Comparison of ENCODE assay signal across 25 mouse cellular contexts in the genomic region with DNA sequence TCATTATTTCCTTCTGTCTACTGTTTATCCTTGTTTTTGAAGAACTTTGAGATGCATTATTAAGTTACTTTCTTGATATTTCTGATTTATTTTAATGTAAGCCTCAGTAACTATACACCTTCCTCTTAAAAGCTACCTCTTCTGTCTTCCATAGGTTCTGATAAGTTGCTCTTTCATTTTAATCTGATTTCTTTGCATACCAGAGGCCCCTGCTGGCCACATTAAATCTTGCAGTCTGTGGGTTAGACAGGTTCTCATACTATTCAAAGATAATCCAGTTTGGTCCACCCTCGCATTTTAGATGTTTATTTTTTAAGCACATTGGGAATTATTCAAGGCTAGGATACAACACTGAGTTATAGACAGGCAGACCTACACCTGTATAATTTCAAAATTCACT.
DNase-seq lines count a peak whose midpoint lies in the region; ATAC-seq and TF ChIP-seq lines count a peak whose summit lies in the region.
"Had no signal": no experiment of that assay in that cellular context is flagged by ENCODE, and none has a peak within 500 bp of the region (broad histone marks: within the 10 kb centered on the region; RNA-seq: fewer than 3 reads in every experiment).

No protein-coding gene starts in this region.

- WGBS in heart, adult 2 months: 61% methylated on average over 1 of the region's 1 CpGs
- 84% methylated on average over 1 of the region's 1 CpGs for WGBS in midbrain, embryonic 11.5 days
- WGBS in midbrain, embryonic 13.5 days: 87% methylated on average over 1 of the region's 1 CpGs

- no peak for TF ChIP-seq EP300 in heart, adult 2 months (IDR thresholded peaks at IDR 0.05; ENCODE audit: insufficient read depth, low read depth, low read length)

- no peaks in the 10 kb centered on the region for H3K36me3 ChIP-seq in heart, adult 2 months (ENCODE audit: control insufficient read depth, insufficient read depth, low read length)
- no peaks in the 10 kb centered on the region for H3K36me3 ChIP-seq in midbrain, embryonic 11.5 days (ENCODE audit: control insufficient read depth, insufficient read depth, low read length)
- no peaks in the 10 kb centered on the region for H3K36me3 ChIP-seq in midbrain, embryonic 13.5 days
- H3K36me3 ChIP-seq: G1E; heart, embryonic 15.5 days; midbrain, embryonic 15.5 days; neural tube, embryonic 12.5 days had no signal

- no peak overlapping the region for H3K27ac ChIP-seq in heart, adult 2 months
- H3K27ac ChIP-seq in midbrain, embryonic 11.5 days (ENCODE audit: low read depth, low read length): no peak overlapping the region
- no peak overlapping the region for H3K27ac ChIP-seq in midbrain, embryonic 13.5 days
- H3K27ac ChIP-seq: heart, embryonic 15.5 days; hindbrain, embryonic 14.5 days; midbrain, embryonic 15.5 days; neural tube, embryonic 12.5 days had no signal

- peak; percentile 4 to 21 for DNase-seq in cerebellum, postnatal 10 days
- DNase-seq in heart, adult 2 months: no peak
- no peak for DNase-seq in heart, adult 18-20 months
- DNase-seq in midbrain, embryonic 11.5 days (ENCODE audit: low spot score, missing footprints): no peak
- DNase-seq in brain, embryonic 14.5 days (ENCODE audit: low read depth): peak; percentile 6
- no peak for DNase-seq in left cerebral cortex, postnatal 25 days (ENCODE audit: low spot score in 2 of 2)
- DNase-seq: adrenal gland, postnatal 14 days; cerebellum, adult 9-10 months; forebrain, postnatal 0 days; gastrocnemius, postnatal 36 days; heart, postnatal 36 days; kidney, postnatal 36 days; liver, postnatal 0 days; lung, postnatal 14 days; right cerebral cortex, postnatal 14 days; spleen, adult 18-20 months; thymus, postnatal 25 days had no signal

- no peaks in the 10 kb centered on the region for H3K4me1 ChIP-seq in heart, adult 2 months (ENCODE audit: control insufficient read depth, insufficient read depth, low read length)
- no peaks in the 10 kb centered on the region for H3K4me1 ChIP-seq in midbrain, embryonic 11.5 days (ENCODE audit: control insufficient read depth, insufficient read depth, low read length)
- H3K4me1 ChIP-seq in midbrain, embryonic 13.5 days (replicated peaks): no peaks in the 10 kb centered on the region
- H3K4me1 ChIP-seq: heart, embryonic 15.5 days; midbrain, embryonic 15.5 days; neural tube, embryonic 12.5 days had no signal

- no peak overlapping the region for H3K9ac ChIP-seq in heart, adult 2 months (ENCODE audit: low read depth, low read length)
- no peak overlapping the region for H3K9ac ChIP-seq in midbrain, embryonic 11.5 days (ENCODE audit: low read length)
- H3K9ac ChIP-seq in midbrain, embryonic 13.5 days (replicated peaks): no peak overlapping the region
- H3K9ac ChIP-seq: forebrain, postnatal 0 days; heart, embryonic 15.5 days; hindbrain, embryonic 14.5 days; liver, postnatal 0 days; midbrain, embryonic 15.5 days; neural tube, embryonic 12.5 days had no signal

- H3K27me3 ChIP-seq in heart, adult 2 months (ENCODE audit: control insufficient read depth, insufficient read depth, low read length): no peaks in the 10 kb centered on the region
- no peaks in the 10 kb centered on the region for H3K27me3 ChIP-seq in midbrain, embryonic 11.5 days (ENCODE audit: control insufficient read depth, insufficient read depth, low read length)
- H3K27me3 ChIP-seq in midbrain, embryonic 13.5 days: no peaks in the 10 kb centered on the region
- H3K27me3 ChIP-seq: heart, embryonic 15.5 days; midbrain, embryonic 15.5 days; neural tube, embryonic 12.5 days had no signal

- H3K4me3 ChIP-seq in heart, adult 2 months: no peak overlapping the region
- no peak overlapping the region for H3K4me3 ChIP-seq in midbrain, embryonic 11.5 days (ENCODE audit: low read depth, low read length)
- H3K4me3 ChIP-seq in midbrain, embryonic 13.5 days (replicated peaks): no peak overlapping the region
- H3K4me3 ChIP-seq: heart, embryonic 15.5 days; midbrain, embryonic 15.5 days; neural tube, embryonic 12.5 days had no signal

- TF ChIP-seq POLR2A in heart, adult 2 months (IDR thresholded peaks at IDR 0.05; ENCODE audit: insufficient read depth, low read depth, low read length): no peak
- no peak for TF ChIP-seq POLR2A in brain, embryonic 14.5 days (IDR thresholded peaks at IDR 0.05; ENCODE audit: borderline replicate concordance, extremely low read depth, insufficient read depth, insufficient read length, poor library complexity, severe bottlenecking)

- intact Hi-C loops in heart, adult 2 months (cut with DNase I): no loop called here
- intact Hi-C loops in left cerebral cortex, postnatal 25 days (cut with DNase I): no loop called here

- no peaks in the 10 kb centered on the region for H3K79me2 ChIP-seq in heart, adult 2 months (replicated peaks; ENCODE audit: control insufficient read depth, insufficient read depth, low read length)

- no peak overlapping the region for H3K4me2 ChIP-seq in midbrain, embryonic 11.5 days
- no peak overlapping the region for H3K4me2 ChIP-seq in midbrain, embryonic 13.5 days (replicated peaks)
- H3K4me2 ChIP-seq: heart, embryonic 15.5 days; hindbrain, embryonic 14.5 days; midbrain, embryonic 15.5 days; neural tube, embryonic 12.5 days had no signal

- no peak for ATAC-seq in cerebellum, adult (ENCODE audit: insufficient number of reproducible peaks, low FRiP score, low TSS enrichment)
- peak; percentile 35; the same call in 1 of the 2 replicates for ATAC-seq in midbrain, embryonic 11.5 days (ENCODE audit: low FRiP score)
- ATAC-seq in midbrain, embryonic 13.5 days: no peak
- ATAC-seq: CD4-positive, CD25-positive, alpha-beta regulatory T cell, adult 4 months; forebrain, postnatal 0 days; liver, postnatal 0 days; midbrain, embryonic 15.5 days had no signal

- TF ChIP-seq CTCF in heart, adult 2 months (IDR thresholded peaks at IDR 0.05): 0 out of 2 replicates have a peak, but pooled peaks have one; percentile 8
- TF ChIP-seq CTCF in brain, embryonic 14.5 days (IDR thresholded peaks at IDR 0.05; ENCODE audit: borderline replicate concordance, extremely low read depth, insufficient read depth, insufficient read length): 0 out of 2 replicates have a peak, but pooled peaks have one; percentile 16

- H3K9me3 ChIP-seq in midbrain, embryonic 11.5 days (ENCODE audit: control insufficient read depth, low read length): no peaks in the 10 kb centered on the region
- H3K9me3 ChIP-seq in midbrain, embryonic 13.5 days: no peaks in the 10 kb centered on the region
- H3K9me3 ChIP-seq: G1E; heart, embryonic 15.5 days; midbrain, embryonic 15.5 days; neural tube, embryonic 12.5 days had no signal

Comparison
In these comparisons a context has a peak if more than half of its experiments do, and no peak if none do; other contexts are left out.
1. DNase-seq: peak in cerebellum, postnatal 10 days (2 of 2) and brain, embryonic 14.5 days (single experiment); none in heart, adult 2 months (0 of 2), heart, adult 18-20 months (0 of 2), midbrain, embryonic 11.5 days (single experiment) and left cerebral cortex, postnatal 25 days (0 of 2).